Mouse (Mus musculus) forebrain, embryonic 10.5 days (tissue): Measurements from ENCODE around the gene Rims1. TPM values are rescaled to one million over a fixed set of nuclear protein-coding genes. Genes with fewer than 3 reads are reported as not detected.

Experiments
- DNase-seq: peaks from one replicate; pipeline ENCODE4 v3.0.0-alpha.2; 2017; ENCODE audit warnings: low spot score; ENCODE audit errors: extremely low spot score
- H3K27ac ChIP-seq: fragments of 300-500 bp; sonication (generic); 2 replicates; pipeline ENCODE4 v1.5.1; 2016; ENCODE audit warnings: mild to moderate bottlenecking
- H3K27me3 ChIP-seq: fragments of 300-500 bp; sonication (generic); 2 replicates; pipeline ENCODE4 v1.6.1; 2016; ENCODE audit warnings: mild to moderate bottlenecking; ENCODE audit not compliant: poor library complexity, severe bottlenecking
- H3K36me3 ChIP-seq: fragments of 300-500 bp; sonication (generic); replicated peaks from 2 replicates; pipeline ENCODE4 v1.6.1; 2016; ENCODE audit warnings: mild to moderate bottlenecking, moderate library complexity
- H3K4me1 ChIP-seq: fragments of 300-500 bp; sonication (generic); 2 replicates; pipeline ENCODE4 v1.6.1; 2016
- H3K4me3 ChIP-seq: fragments of 300-500 bp; sonication (generic); 2 replicates; pipeline ENCODE4 v1.5.1; 2016; ENCODE audit warnings: mild to moderate bottlenecking, moderate library complexity
- H3K9me3 ChIP-seq: fragments of 300-500 bp; sonication (generic); 2 replicates; pipeline ENCODE4 v1.6.1; 2016; ENCODE audit warnings: mild to moderate bottlenecking, moderate library complexity
- WGBS: fragments of 180-500 bp; shearing (Covaris S2); methylation state at CpG from one replicate; pipeline ENCODE4 v1.1.7; 2016; 5-methylcytosine and 5-hydroxymethylcytosine counted together
- polyA plus RNA-seq: library from polyadenylated mRNA; unstranded; fragments of >200 nt; fragmentation: Nextera tagmentation; extraction: Ambion mirVana; gene quantifications from 2 replicates; pipeline ENCODE4 v1.2.1, GENCODE M21; 2016

Gene Rims1
- polyA plus RNA-seq, 1 experiment from 2014 or later, result 1.1 TPM

GRCm38 (mm10) chr1:22615601-22616000, 190.2 kb downstream of the Rims1 start:
- no peak overlapping the region for H3K27ac ChIP-seq
- peaks cover 7% of the 10 kb centered on the region; the same call in 1 of the 2 replicates for H3K9me3 ChIP-seq
- H3K27me3 ChIP-seq, result no peaks in the 10 kb centered on the region
- no peak overlapping the region for H3K4me3 ChIP-seq
- DNase-seq, result no peak
- no peaks in the 10 kb centered on the region for H3K4me1 ChIP-seq
- 81% methylated on average over 4 of the region's 4 CpGs for WGBS
- H3K36me3 ChIP-seq, result no peaks in the 10 kb centered on the region

DNA sequence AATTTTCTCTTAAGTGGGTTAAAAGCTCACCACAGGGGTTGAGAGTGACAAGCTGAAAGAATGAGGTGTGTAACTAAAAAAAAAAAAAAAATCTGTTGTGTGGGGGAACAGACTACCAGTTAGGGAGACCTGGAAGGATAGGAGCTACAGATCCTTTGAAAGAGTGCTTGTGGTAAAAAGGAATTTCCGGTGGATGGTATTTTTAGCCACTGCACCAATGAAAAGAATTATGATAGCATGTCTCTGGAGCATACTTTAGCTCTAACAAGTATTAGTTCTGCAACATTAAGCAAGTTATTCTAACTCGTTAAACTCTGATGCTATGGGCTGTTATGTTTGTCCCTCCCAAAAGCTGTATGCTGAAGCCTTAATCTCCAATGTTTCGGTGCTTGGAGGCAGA, 192.2 kb downstream of the Rims1 start:
- Histone ChIP-seq H3K4me3 (no peak overlapping the region), H3K4me1 (no peaks in the 10 kb centered on the region), H3K27me3 (no peaks in the 10 kb centered on the region), H3K9me3 (no peaks in the 10 kb centered on the region), H3K27ac (no peak overlapping the region), H3K36me3 (no peaks in the 10 kb centered on the region)
- no peak for DNase-seq
- WGBS, result 79% methylated on average over 3 of the region's 3 CpGs

- no peak overlapping the region for H3K27ac ChIP-seq
- no peaks in the 10 kb centered on the region for H3K9me3 ChIP-seq
- H3K27me3 ChIP-seq, result no peaks in the 10 kb centered on the region
- 77% methylated on average over 18 of the region's 18 CpGs for WGBS
- H3K4me3 ChIP-seq, result no peak overlapping the region
- H3K4me1 ChIP-seq, result no peaks in the 10 kb centered on the region
- H3K36me3 ChIP-seq, result no peaks in the 10 kb centered on the region
- DNase-seq, result no peak
Measured at GRCm38 (mm10) chr1:22604329-22605044, 201.3 kb downstream of the Rims1 start.

- Histone ChIP-seq H3K27ac (no peak overlapping the region), H3K4me1 (no peaks in the 10 kb centered on the region), H3K36me3 (no peaks in the 10 kb centered on the region), H3K9me3 (no peaks in the 10 kb centered on the region), H3K4me3 (no peak overlapping the region), H3K27me3 (no peaks in the 10 kb centered on the region)
- WGBS, result 80% methylated on average over 12 of the region's 12 CpGs
- DNase-seq, result no peak
Measured at GRCm38 (mm10) chr1:22596197-22596596, 209.6 kb downstream of the Rims1 start.

DNA sequence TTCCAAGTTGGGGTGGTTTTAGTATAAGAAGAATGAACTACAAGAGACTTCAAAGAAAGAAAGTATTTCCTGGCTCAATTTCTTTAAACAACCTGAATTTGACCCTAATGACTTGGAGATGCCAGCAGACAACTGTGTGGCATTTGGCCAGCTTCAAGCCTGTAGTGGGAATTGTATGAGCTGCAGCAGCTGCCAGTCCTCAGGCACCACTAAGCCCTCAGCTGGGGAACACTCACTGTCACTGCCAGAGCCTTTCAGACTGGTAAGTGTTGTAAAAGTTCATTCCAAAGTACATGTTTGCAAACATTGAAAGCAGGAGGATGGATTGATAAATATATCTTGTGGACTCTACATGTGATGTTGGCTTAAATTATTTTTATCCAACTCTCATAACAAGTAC, 211.0 kb downstream of the Rims1 start:
- Histone ChIP-seq H3K9me3 (no peaks in the 10 kb centered on the region), H3K4me3 (no peak overlapping the region), H3K36me3 (no peaks in the 10 kb centered on the region), H3K27ac (no peak overlapping the region), H3K27me3 (no peaks in the 10 kb centered on the region), H3K4me1 (no peaks in the 10 kb centered on the region)
- DNase-seq, result no peak

DNA sequence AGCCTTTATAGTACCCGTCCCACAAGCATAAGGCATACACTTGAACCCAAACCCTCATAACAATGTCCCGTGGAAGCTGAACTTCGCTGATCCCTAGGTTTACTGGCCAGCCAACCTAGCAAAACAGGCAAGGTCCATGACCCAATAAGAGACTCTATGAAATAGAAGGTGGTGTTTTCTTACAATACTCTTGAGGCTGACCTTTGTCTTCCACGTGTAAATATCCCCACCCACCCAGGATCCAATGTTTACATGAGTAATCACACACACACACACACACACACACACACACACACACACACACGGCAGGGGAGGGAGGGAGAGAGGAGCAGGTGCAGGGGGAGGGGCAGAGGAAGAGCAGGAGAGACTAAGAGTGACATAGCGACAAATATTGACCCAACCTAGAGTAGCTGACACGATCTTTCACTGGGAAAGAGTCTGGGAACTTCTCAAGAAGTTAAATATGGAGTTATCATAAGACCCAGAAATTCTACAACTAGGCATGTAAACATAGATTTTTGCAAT, 217.9 kb downstream of the Rims1 start:
- no peak for DNase-seq
- WGBS, result 85% methylated on average over 6 of the region's 7 CpGs
- no peak overlapping the region for H3K4me3 ChIP-seq
- H3K4me1 ChIP-seq, result no peaks in the 10 kb centered on the region
- H3K27ac ChIP-seq, result no peak overlapping the region
- H3K27me3 ChIP-seq, result no peaks in the 10 kb centered on the region
- no peaks in the 10 kb centered on the region for H3K9me3 ChIP-seq
- H3K36me3 ChIP-seq, result no peaks in the 10 kb centered on the region

GRCm38 (mm10) chr1:22585560-22585959, 220.2 kb downstream of the Rims1 start:
- Histone ChIP-seq H3K9me3 (no peaks in the 10 kb centered on the region), H3K4me1 (no peaks in the 10 kb centered on the region), H3K36me3 (no peaks in the 10 kb centered on the region), H3K27me3 (no peaks in the 10 kb centered on the region), H3K27ac (no peak overlapping the region), H3K4me3 (no peak overlapping the region)
- DNase-seq, result no peak
- WGBS, result 88% methylated on average over 3 of the region's 3 CpGs

DNA sequence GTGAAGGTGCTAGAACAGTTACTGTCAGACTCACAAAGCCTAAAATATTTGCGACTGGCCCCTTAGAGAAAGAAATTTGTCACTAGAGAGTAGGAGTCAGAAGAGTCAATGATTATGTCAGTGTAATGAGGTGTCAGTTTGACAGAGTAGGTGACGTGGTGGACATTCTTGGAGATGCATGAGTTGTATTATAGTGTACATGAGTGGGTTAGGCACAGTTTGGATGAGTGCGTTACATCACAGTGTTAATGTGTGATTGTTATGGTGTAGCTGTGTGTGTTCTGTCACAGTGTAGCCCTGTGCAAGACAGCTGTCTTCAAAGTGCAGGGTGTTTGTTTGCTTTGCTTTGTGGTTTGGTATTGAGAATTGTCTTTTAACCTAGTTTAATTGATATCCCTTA, 226.3 kb downstream of the Rims1 start:
- Histone ChIP-seq H3K27ac (no peak overlapping the region), H3K4me3 (no peak overlapping the region), H3K4me1 (no peaks in the 10 kb centered on the region), H3K27me3 (no peaks in the 10 kb centered on the region), H3K9me3 (no peaks in the 10 kb centered on the region), H3K36me3 (no peaks in the 10 kb centered on the region)
- no peak for DNase-seq
- WGBS, result 89% methylated on average over 3 of the region's 3 CpGs

DNA sequence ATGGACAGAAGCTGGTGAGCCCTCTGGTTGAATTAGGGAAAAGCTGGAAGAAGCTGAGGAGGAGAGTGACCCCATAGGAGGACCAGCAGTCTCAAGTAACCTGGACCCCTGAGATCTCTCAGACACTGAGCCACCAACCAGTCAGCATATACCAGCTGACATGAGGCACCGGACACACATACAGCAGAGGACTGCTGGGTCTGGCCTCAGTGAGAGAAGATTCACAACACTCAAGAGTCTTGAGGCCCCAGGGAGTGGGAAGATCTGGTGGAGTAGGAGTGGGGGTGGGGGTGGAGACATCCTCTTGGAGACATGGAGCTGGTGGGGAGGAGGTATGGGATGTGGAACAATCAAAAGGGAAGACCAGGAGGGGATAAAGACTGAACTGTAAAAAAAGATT, 233.1 kb downstream of the Rims1 start:
- Histone ChIP-seq H3K27ac (no peak overlapping the region), H3K27me3 (no peaks in the 10 kb centered on the region), H3K36me3 (no peaks in the 10 kb centered on the region), H3K9me3 (no peaks in the 10 kb centered on the region), H3K4me3 (no peak overlapping the region), H3K4me1 (no peaks in the 10 kb centered on the region)
- DNase-seq, result no peak
- WGBS, result 92% methylated on average over 1 of the region's 1 CpGs

DNA sequence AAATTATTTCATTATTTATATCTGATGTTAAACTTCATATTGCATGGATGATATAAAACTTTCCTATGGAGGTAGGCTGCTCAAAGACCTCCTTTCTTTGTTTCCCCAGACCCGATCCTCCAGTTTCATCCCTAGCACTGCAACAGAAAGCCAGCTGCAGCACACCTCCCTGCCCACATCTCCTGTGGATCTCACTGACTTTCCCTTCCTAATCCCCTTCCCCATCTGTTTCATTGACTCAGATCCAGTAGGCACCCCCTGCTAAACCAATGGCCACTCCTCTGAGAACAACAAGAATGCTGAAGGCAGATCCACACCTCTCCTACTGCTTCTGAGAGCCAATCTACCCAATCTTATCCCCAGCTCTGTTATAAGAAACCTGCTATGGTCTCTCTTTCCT, 259.5 kb downstream of the Rims1 start:
- Histone ChIP-seq H3K27ac (no peak overlapping the region), H3K27me3 (no peaks in the 10 kb centered on the region), H3K4me1 (no peaks in the 10 kb centered on the region), H3K9me3 (no peaks in the 10 kb centered on the region), H3K36me3 (no peaks in the 10 kb centered on the region), H3K4me3 (no peak overlapping the region)
- WGBS, result 71% methylated on average over 1 of the region's 1 CpGs
- DNase-seq, result no peak

- 81% methylated on average over 7 of the region's 7 CpGs for WGBS
- Histone ChIP-seq H3K36me3 (no peaks in the 10 kb centered on the region), H3K27ac (no peak overlapping the region), H3K4me3 (no peak overlapping the region), H3K27me3 (peaks cover 41% of the 10 kb centered on the region), H3K4me1 (peaks cover 4% of the 10 kb centered on the region), H3K9me3 (no peaks in the 10 kb centered on the region)
- no peak for DNase-seq
Measured at GRCm38 (mm10) chr1:22538129-22538528, 267.7 kb downstream of the Rims1 start.

GRCm38 (mm10) chr1:22536776-22537175, 269.0 kb downstream of the Rims1 start:
- no peak for DNase-seq
- H3K36me3 ChIP-seq, result no peaks in the 10 kb centered on the region
- H3K27ac ChIP-seq, result no peak overlapping the region
- WGBS, result 89% methylated on average over 2 of the region's 2 CpGs
- H3K4me3 ChIP-seq, result no peak overlapping the region
- no peaks in the 10 kb centered on the region for H3K9me3 ChIP-seq
- H3K27me3 ChIP-seq, result peaks cover 55% of the 10 kb centered on the region
- H3K4me1 ChIP-seq, result peaks cover 7% of the 10 kb centered on the region

- 60% methylated on average over 4 of the region's 4 CpGs for WGBS
- peaks cover 59% of the 10 kb centered on the region for H3K27me3 ChIP-seq
Measured at GRCm38 (mm10) chr1:22535049-22535448, 270.7 kb downstream of the Rims1 start.

More at GRCm38 (mm10) chr1:22535049-22535448, 270.7 kb downstream of the Rims1 start:
- Histone ChIP-seq H3K9me3 (no peaks in the 10 kb centered on the region), H3K27ac (no peak overlapping the region), H3K36me3 (no peaks in the 10 kb centered on the region), H3K4me3 (no peak overlapping the region), H3K4me1 (peaks cover 7% of the 10 kb centered on the region)
- DNase-seq, result no peak
